Mouse (Mus musculus) embryonic facial prominence, embryonic 13.5 days (tissue): ENCODE results near the gene Morc3. TPM values are rescaled to one million over a fixed set of nuclear protein-coding genes. Genes with fewer than 3 reads are reported as not detected.

ENCODE experiments used
- polyA plus RNA-seq: library from polyadenylated mRNA; unstranded; fragments of >200 nt; fragmentation: Nextera tagmentation; extraction: Ambion mirVana; gene quantifications from 2 replicates; pipeline ENCODE4 v1.2.1, GENCODE M21; 2015

Gene Morc3
- polyA plus RNA-seq, 1 experiment from 2014 or later = 32.9 TPM

Other genes with a start within 250 kb of the Morc3 start
- gene Setd4, start 228.1 kb upstream of the Morc3 start, polyA plus RNA-seq = 19.6 and 23.6 TPM in 2 replicates
- 122 and 126 TPM in 2 replicates for gene Cbr1, start 226.3 kb upstream of the Morc3 start, polyA plus RNA-seq
- gene Gm5678, start 204.0 kb upstream of the Morc3 start, polyA plus RNA-seq = 0.29 TPM in 1 of 2 replicates, not detected in the other
- 8.1 and 9.9 TPM in 2 replicates for gene Cbr3, start 148.9 kb upstream of the Morc3 start, polyA plus RNA-seq
- gene Dop1b, start 120.2 kb upstream of the Morc3 start, polyA plus RNA-seq = 11.8 and 16.4 TPM in 2 replicates
- gene Chaf1b, start 51.8 kb downstream of the Morc3 start, polyA plus RNA-seq = 78.0 and 79.4 TPM in 2 replicates
- not detected in 2 replicates for gene Cldn14, start 176.7 kb downstream of the Morc3 start, polyA plus RNA-seq